Mouse (Mus musculus) thymus, adult 2 months (tissue): ENCODE measurements around the gene Shq1.

Experiments
- CTCF ChIP-seq: fragments of 200-500 bp; IDR thresholded peaks from 2 replicates; pipeline ENCODE4 v1.5.1; 2012; ENCODE audit warnings: mild to moderate bottlenecking, control low read depth, low read length, moderate library complexity, borderline replicate concordance; ENCODE audit not compliant: control insufficient read depth, poor library complexity, insufficient read depth; ENCODE audit errors: extremely low read depth
- POLR2A ChIP-seq: fragments of 200-500 bp; IDR thresholded peaks from 2 replicates; pipeline ENCODE4 v1.6.1; 2012; ENCODE audit warnings: mild to moderate bottlenecking, low read length, control low read depth, moderate library complexity; ENCODE audit not compliant: control insufficient read depth, poor library complexity, insufficient read depth; ENCODE audit errors: extremely low read depth

- no peak for TF ChIP-seq CTCF
- no peak for TF ChIP-seq POLR2A
Measured at GRCm38 (mm10) chr6:100603702-100604101, 67.3 kb downstream of the Shq1 start.
